In genomic region chr12:14871336-14871910, GRCm38 (mm10) we compare ENCODE assay signal across 20 mouse cellular contexts.
A peak's percentile ranks its signal among the peaks of the same experiment; 100 is the strongest.
DNase-seq lines count a peak whose midpoint lies in the region; ATAC-seq and TF ChIP-seq lines count a peak whose summit lies in the region.
"Had no signal": no experiment of that assay in that cellular context is flagged by ENCODE, and none has a peak within 500 bp of the region (broad histone marks: within the 10 kb centered on the region; RNA-seq: fewer than 3 reads in every experiment).

No protein-coding gene starts in this region.

- peak; percentile 5 to 20 for DNase-seq in cerebellum, postnatal 10 days
- no peak for DNase-seq in cerebellum, postnatal 36 days
- peak; percentile 48 for DNase-seq in hindbrain, postnatal 0 days (ENCODE audit: low spot score)
- no peak for DNase-seq in hindbrain, embryonic 14.5 days (ENCODE audit: low spot score)
- DNase-seq in midbrain, embryonic 14.5 days, result no peak
- DNase-seq in forebrain, postnatal 0 days, result peak; percentile 52
- DNase-seq in spleen, postnatal 10 days (ENCODE audit: low spot score in 2 of 2), result no peak
- DNase-seq: adrenal gland, adult 8-10 months; cerebellum, adult 11 months; cerebellum, postnatal 14 days; embryo, embryonic 11 days; heart, postnatal 14 days; kidney, adult 18-20 months; left cerebral cortex, postnatal 4 days; liver had no signal

- H3K9me3 ChIP-seq in hindbrain, postnatal 0 days (ENCODE audit: low read length), result no peaks in the 10 kb centered on the region
- H3K9me3 ChIP-seq in hindbrain, embryonic 14.5 days (ENCODE audit: control insufficient read depth, low read length), result no peaks in the 10 kb centered on the region
- no peaks in the 10 kb centered on the region for H3K9me3 ChIP-seq in midbrain, embryonic 15.5 days
- H3K9me3 ChIP-seq in midbrain, embryonic 14.5 days (ENCODE audit: control insufficient read depth, low read length), result no peaks in the 10 kb centered on the region
- no peaks in the 10 kb centered on the region for H3K9me3 ChIP-seq in forebrain, postnatal 0 days (ENCODE audit: low read length)
- H3K9me3 ChIP-seq: heart, embryonic 12.5 days had no signal

- H3K4me2 ChIP-seq in hindbrain, postnatal 0 days (ENCODE audit: low read depth, low read length), result no peak overlapping the region
- no peak overlapping the region for H3K4me2 ChIP-seq in hindbrain, embryonic 14.5 days (replicated peaks)
- no peak overlapping the region for H3K4me2 ChIP-seq in midbrain, embryonic 15.5 days
- H3K4me2 ChIP-seq in midbrain, embryonic 14.5 days (ENCODE audit: low read length), result no peak overlapping the region
- no peak overlapping the region for H3K4me2 ChIP-seq in forebrain, postnatal 0 days (ENCODE audit: low read depth)
- H3K4me2 ChIP-seq: heart, embryonic 12.5 days had no signal

- H3K36me3 ChIP-seq in hindbrain, postnatal 0 days (ENCODE audit: insufficient read depth, low read length), result no peaks in the 10 kb centered on the region
- no peaks in the 10 kb centered on the region for H3K36me3 ChIP-seq in hindbrain, embryonic 14.5 days (replicated peaks; ENCODE audit: control insufficient read depth, insufficient read depth)
- no peaks in the 10 kb centered on the region for H3K36me3 ChIP-seq in midbrain, embryonic 15.5 days (replicated peaks)
- no peaks in the 10 kb centered on the region for H3K36me3 ChIP-seq in midbrain, embryonic 14.5 days (ENCODE audit: control insufficient read depth, insufficient read depth, low read length)
- H3K36me3 ChIP-seq in forebrain, postnatal 0 days (ENCODE audit: insufficient read depth), result no peaks in the 10 kb centered on the region
- H3K36me3 ChIP-seq: heart, embryonic 12.5 days had no signal

- H3K4me1 ChIP-seq in hindbrain, postnatal 0 days (ENCODE audit: insufficient read depth, low read length), result no peaks in the 10 kb centered on the region
- H3K4me1 ChIP-seq in hindbrain, embryonic 14.5 days (replicated peaks; ENCODE audit: control insufficient read depth, insufficient read depth, low read length), result no peaks in the 10 kb centered on the region
- H3K4me1 ChIP-seq in midbrain, embryonic 15.5 days, result 0 out of 2 replicates have a peak, but pooled peaks cover 3% of the 10 kb centered on the region
- H3K4me1 ChIP-seq in midbrain, embryonic 14.5 days (ENCODE audit: control insufficient read depth, insufficient read depth, low read length), result no peaks in the 10 kb centered on the region; the same call in 1 of the 2 replicates
- H3K4me1 ChIP-seq in forebrain, postnatal 0 days (ENCODE audit: insufficient read depth), result no peaks in the 10 kb centered on the region
- H3K4me1 ChIP-seq: heart, embryonic 12.5 days had no signal

- TF ChIP-seq CTCF in hindbrain, postnatal 0 days (IDR thresholded peaks at IDR 0.05; ENCODE audit: low read depth), result no peak
- TF ChIP-seq CTCF in forebrain, postnatal 0 days (IDR thresholded peaks at IDR 0.05; ENCODE audit: low read depth), result no peak

- no peak overlapping the region for H3K9ac ChIP-seq in hindbrain, postnatal 0 days (replicated peaks; ENCODE audit: low read length)
- H3K9ac ChIP-seq in hindbrain, embryonic 14.5 days, result no peak overlapping the region
- no peak overlapping the region for H3K9ac ChIP-seq in midbrain, embryonic 15.5 days
- no peak overlapping the region for H3K9ac ChIP-seq in midbrain, embryonic 14.5 days (replicated peaks; ENCODE audit: low read length)
- H3K9ac ChIP-seq in forebrain, postnatal 0 days, result no peak overlapping the region
- H3K9ac ChIP-seq: heart, embryonic 12.5 days had no signal

- H3K27me3 ChIP-seq in hindbrain, postnatal 0 days (ENCODE audit: insufficient read depth, low read length), result no peaks in the 10 kb centered on the region
- H3K27me3 ChIP-seq in hindbrain, embryonic 14.5 days (ENCODE audit: control insufficient read depth, insufficient read depth, low read length), result no peaks in the 10 kb centered on the region
- no peaks in the 10 kb centered on the region for H3K27me3 ChIP-seq in midbrain, embryonic 15.5 days (replicated peaks)
- H3K27me3 ChIP-seq in midbrain, embryonic 14.5 days (ENCODE audit: control insufficient read depth, insufficient read depth, low read length), result no peaks in the 10 kb centered on the region
- no peaks in the 10 kb centered on the region for H3K27me3 ChIP-seq in forebrain, postnatal 0 days (ENCODE audit: insufficient read depth, low read length)
- H3K27me3 ChIP-seq: heart, embryonic 12.5 days had no signal

- no peak overlapping the region for H3K4me3 ChIP-seq in hindbrain, postnatal 0 days (ENCODE audit: low read length)
- H3K4me3 ChIP-seq in hindbrain, embryonic 14.5 days (replicated peaks; ENCODE audit: low read length), result no peak overlapping the region
- no peak overlapping the region for H3K4me3 ChIP-seq in midbrain, embryonic 15.5 days
- H3K4me3 ChIP-seq in midbrain, embryonic 14.5 days (replicated peaks; ENCODE audit: low read depth, low read length), result no peak overlapping the region
- no peak overlapping the region for H3K4me3 ChIP-seq in forebrain, postnatal 0 days (ENCODE audit: low read depth, low read length)
- H3K4me3 ChIP-seq: heart, embryonic 12.5 days; layer of hippocampus, adult 2 months had no signal

- ATAC-seq in hindbrain, postnatal 0 days, result no peak
- ATAC-seq in hindbrain, embryonic 14.5 days (ENCODE audit: low FRiP score), result no peak
- peak; percentile 71; the same call in 1 of the 2 replicates for ATAC-seq in midbrain, embryonic 15.5 days (replicated peaks)
- ATAC-seq in midbrain, embryonic 14.5 days (ENCODE audit: low FRiP score, low TSS enrichment), result no peak
- peak; percentile 90 for ATAC-seq in forebrain, postnatal 0 days
- ATAC-seq: lung, postnatal 0 days had no signal

- 53% methylated on average over 3 of the region's 3 CpGs for WGBS in hindbrain, postnatal 0 days
- WGBS in hindbrain, embryonic 14.5 days, result 48% methylated on average over 3 of the region's 3 CpGs
- 65% methylated on average over 3 of the region's 3 CpGs for WGBS in midbrain, embryonic 15.5 days
- 74% methylated on average over 3 of the region's 3 CpGs for WGBS in midbrain, embryonic 14.5 days
- WGBS in forebrain, postnatal 0 days, result 47% methylated on average over 3 of the region's 3 CpGs

- H3K27ac ChIP-seq in hindbrain, postnatal 0 days, result no peak overlapping the region
- no peak overlapping the region for H3K27ac ChIP-seq in hindbrain, embryonic 14.5 days
- no peak overlapping the region for H3K27ac ChIP-seq in midbrain, embryonic 15.5 days
- no peak overlapping the region for H3K27ac ChIP-seq in midbrain, embryonic 14.5 days (replicated peaks; ENCODE audit: low read depth, low read length)
- H3K27ac ChIP-seq in forebrain, postnatal 0 days (ENCODE audit: low read depth, low read length), result peak overlapping the region; percentile 1; the same call in 1 of the 2 replicates
- H3K27ac ChIP-seq: kidney, postnatal 0 days; layer of hippocampus, adult 2 months had no signal

Comparison
In these comparisons a context has a peak if more than half of its experiments do, and no peak if none do; other contexts are left out.
1. DNase-seq: peak in cerebellum, postnatal 10 days (2 of 2), hindbrain, postnatal 0 days (single experiment) and forebrain, postnatal 0 days (single experiment); none in cerebellum, postnatal 36 days (0 of 2), hindbrain, embryonic 14.5 days (single experiment), midbrain, embryonic 14.5 days (single experiment) and spleen, postnatal 10 days (0 of 2).
2. ATAC-seq: peak in midbrain, embryonic 15.5 days (single experiment) and forebrain, postnatal 0 days (single experiment); none in hindbrain, postnatal 0 days (single experiment), hindbrain, embryonic 14.5 days (single experiment) and midbrain, embryonic 14.5 days (single experiment).